In the genomic region with DNA sequence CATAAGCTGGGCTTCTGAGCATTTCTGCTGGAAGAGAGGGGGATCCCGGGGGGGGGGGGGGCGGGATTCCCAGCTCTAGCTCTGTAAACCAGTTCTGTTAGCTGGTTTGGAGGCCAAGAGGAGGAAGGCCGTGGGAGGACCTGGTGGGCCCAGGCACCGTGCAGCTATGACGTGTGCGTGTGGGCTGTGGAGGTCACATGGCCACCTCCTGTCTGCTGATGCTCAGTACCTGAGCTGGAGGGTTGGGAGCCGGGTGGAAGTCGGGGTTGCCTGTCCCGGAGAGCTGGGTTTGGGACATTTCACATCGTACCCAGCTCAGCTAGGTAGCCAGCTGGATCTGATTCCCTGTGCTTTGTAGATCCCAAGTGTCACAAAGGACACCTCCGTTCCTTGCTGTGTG, we compare ENCODE assay signal across 11 mouse cellular contexts. TPM values are rescaled to one million over a fixed set of nuclear protein-coding genes. Genes with fewer than 3 reads are reported as not detected.
DNase-seq lines count a peak whose midpoint lies in the region; ATAC-seq and TF ChIP-seq lines count a peak whose summit lies in the region.
"Had no signal": no experiment of that assay in that cellular context is flagged by ENCODE, and none has a peak within 500 bp of the region (broad histone marks: within the 10 kb centered on the region; RNA-seq: fewer than 3 reads in every experiment).

No protein-coding gene starts in this region.

- peaks cover 69% of the 10 kb centered on the region for H3K27me3 ChIP-seq in heart, embryonic 13.5 days (replicated peaks)
- peaks cover 4% of the 10 kb centered on the region; the same call in 1 of the 2 replicates for H3K27me3 ChIP-seq in forebrain, embryonic 15.5 days
- no peaks in the 10 kb centered on the region for H3K27me3 ChIP-seq in midbrain, embryonic 15.5 days (replicated peaks)

- no peak for ATAC-seq in heart, embryonic 13.5 days (ENCODE audit: extremely low read depth, insufficient number of reproducible peaks, low FRiP score, low TSS enrichment)
- ATAC-seq in forebrain, embryonic 15.5 days (replicated peaks): no peak
- no peak for ATAC-seq in midbrain, embryonic 15.5 days (replicated peaks)

- TF ChIP-seq POLR2A in lung, adult 2 months (IDR thresholded peaks at IDR 0.05; ENCODE audit: borderline replicate concordance, extremely low read depth, low read depth, low read length): no peak

- WGBS in heart, embryonic 13.5 days: 38% methylated on average over 11 of the region's 11 CpGs
- WGBS in forebrain, embryonic 15.5 days: 25% methylated on average over 11 of the region's 11 CpGs
- WGBS in midbrain, embryonic 15.5 days: 21% methylated on average over 11 of the region's 11 CpGs
- 71% methylated on average over 11 of the region's 11 CpGs for WGBS in lung, adult 2 months

- H3K9ac ChIP-seq in heart, embryonic 13.5 days: no peak overlapping the region
- H3K9ac ChIP-seq in forebrain, embryonic 15.5 days (replicated peaks): peak overlapping the region; percentile 94
- H3K9ac ChIP-seq in midbrain, embryonic 15.5 days: peak overlapping the region; percentile 98

- no peaks in the 10 kb centered on the region for H3K9me3 ChIP-seq in heart, embryonic 13.5 days
- H3K9me3 ChIP-seq in forebrain, embryonic 15.5 days: no peaks in the 10 kb centered on the region
- H3K9me3 ChIP-seq in midbrain, embryonic 15.5 days: no peaks in the 10 kb centered on the region

- H3K4me3 ChIP-seq in heart, embryonic 13.5 days: no peak overlapping the region
- peak overlapping the region; percentile 98 for H3K4me3 ChIP-seq in forebrain, embryonic 15.5 days
- H3K4me3 ChIP-seq in midbrain, embryonic 15.5 days: peak overlapping the region; percentile 83
- H3K4me3 ChIP-seq in lung, adult 2 months (replicated peaks; ENCODE audit: extremely low read depth, low read depth, low read length): no peak overlapping the region

- H3K4me2 ChIP-seq in heart, embryonic 13.5 days: peak overlapping the region; percentile 97
- peak overlapping the region; percentile 90 for H3K4me2 ChIP-seq in forebrain, embryonic 15.5 days (replicated peaks)
- peak overlapping the region; percentile 92 for H3K4me2 ChIP-seq in midbrain, embryonic 15.5 days

- H3K36me3 ChIP-seq in heart, embryonic 13.5 days: no peaks in the 10 kb centered on the region
- H3K36me3 ChIP-seq in forebrain, embryonic 15.5 days: no peaks in the 10 kb centered on the region
- 0 out of 2 replicates have a peak, but pooled peaks cover 5% of the 10 kb centered on the region for H3K36me3 ChIP-seq in midbrain, embryonic 15.5 days (replicated peaks)

- no peak for TF ChIP-seq CTCF in lung, adult 2 months (IDR thresholded peaks at IDR 0.05; ENCODE audit: insufficient read depth, low read length)

- no peak overlapping the region for H3K27ac ChIP-seq in heart, embryonic 13.5 days (replicated peaks)
- no peak overlapping the region for H3K27ac ChIP-seq in forebrain, embryonic 15.5 days (replicated peaks)
- peak overlapping the region; percentile 95 for H3K27ac ChIP-seq in midbrain, embryonic 15.5 days

- H3K4me1 ChIP-seq in heart, embryonic 13.5 days: peaks cover 27% of the 10 kb centered on the region
- peaks cover 49% of the 10 kb centered on the region for H3K4me1 ChIP-seq in forebrain, embryonic 15.5 days
- peaks cover 65% of the 10 kb centered on the region for H3K4me1 ChIP-seq in midbrain, embryonic 15.5 days
- H3K4me1 ChIP-seq in lung, adult 2 months (ENCODE audit: control insufficient read depth, insufficient read depth, low read length): peaks cover 19% of the 10 kb centered on the region

- no peak for DNase-seq in heart, adult 18-20 months
- DNase-seq in cerebellum, adult 8-10 months: peak; percentile 43
- DNase-seq in T-cell, adult 2 months (ENCODE audit: low spot score): no peak
- DNase-seq in lung, adult 2 months: no peak
- no peak for DNase-seq in thymus, adult 18-20 months
- DNase-seq: adrenal gland, postnatal 36 days; kidney, postnatal 10 days; lung, postnatal 4 days had no signal

RNA-seq across cellular contexts. Expression of a gene that starts 1.8 kb away (rescaled TPM):
- polyA plus RNA-seq in heart, embryonic 13.5 days (2015; fragmentation: Nextera tagmentation; extraction: Ambion mirVana): 1.6 and 2.5 TPM in 2 replicates
- total RNA-seq in heart, adult 18-20 months (2021): 1 to 10 TPM; 1.2 to 1.8 TPM
- 62.3 and 63.3 TPM in 2 replicates for polyA plus RNA-seq in forebrain, embryonic 15.5 days (2015; fragmentation: Nextera tagmentation; extraction: Ambion mirVana)
- polyA plus RNA-seq in midbrain, embryonic 15.5 days (2015; fragmentation: Nextera tagmentation; extraction: Ambion mirVana): 107 and 110 TPM in 2 replicates
- polyA plus RNA-seq in lung, adult 2 months (2012; rRNA removed): 10.6 and 21.3 TPM in 2 replicates

Comparison
In these comparisons a context has a peak if more than half of its experiments do, and no peak if none do; other contexts are left out.
1. H3K4me3 ChIP-seq: peak in forebrain, embryonic 15.5 days (single experiment) and midbrain, embryonic 15.5 days (single experiment); none in heart, embryonic 13.5 days (single experiment) and lung, adult 2 months (single experiment).
2. Peak in every context shown above with its lines, with median percentiles within 50 percentile points of each other: H3K4me2 ChIP-seq.